Mouse (Mus musculus) C2C12 (cell line): ENCODE measurements around the gene Gpc6. TPM values are rescaled to one million over a fixed set of nuclear protein-coding genes. Genes with fewer than 3 reads are reported as not detected.

Experiments used
- H3K27me3 ChIP-seq: one replicate; pipeline ENCODE4 v1.6.1; 2011; ENCODE audit not compliant: control insufficient read depth, insufficient read depth, insufficient read length
- H3K36me3 ChIP-seq: one replicate; pipeline ENCODE4 v1.6.1; 2011; ENCODE audit not compliant: control insufficient read depth, insufficient read depth
- H3K4me3 ChIP-seq: one replicate; pipeline ENCODE4 v1.5.1; 2011; ENCODE audit warnings: mild to moderate bottlenecking, control low read depth; ENCODE audit not compliant: poor library complexity, insufficient read depth, severe bottlenecking
- H3K79me2 ChIP-seq: one replicate; pipeline ENCODE4 v1.6.1; 2011; ENCODE audit not compliant: control insufficient read depth, insufficient read depth
- H3K79me3 ChIP-seq: one replicate; pipeline ENCODE4 v1.6.1; 2011; ENCODE audit warnings: low read depth, control low read depth
- H3ac ChIP-seq: one replicate; pipeline ENCODE3; 2011; ENCODE audit warnings: low read depth; ENCODE audit not compliant: control insufficient read depth, insufficient read length
- CEBPB ChIP-seq: IDR thresholded peaks from one replicate; pipeline ENCODE4 v1.6.1; 2011; ENCODE audit warnings: low read depth, mild to moderate bottlenecking, control low read depth, moderate library complexity
- CTCF ChIP-seq: IDR thresholded peaks from one replicate; pipeline ENCODE4 v1.5.1; 2011; ENCODE audit not compliant: control insufficient read depth, insufficient read depth, insufficient read length
- FOSL1 ChIP-seq: IDR thresholded peaks from one replicate; pipeline ENCODE4 v1.8.0; 2011; ENCODE audit warnings: mild to moderate bottlenecking, low read length; ENCODE audit not compliant: poor library complexity, insufficient read depth, severe bottlenecking
- MAX ChIP-seq: IDR thresholded peaks from one replicate; pipeline ENCODE4 v1.6.1; 2011; ENCODE audit warnings: mild to moderate bottlenecking, control low read depth
- MYOD1 ChIP-seq: IDR thresholded peaks from one replicate; pipeline ENCODE4 v1.6.1; 2011; ENCODE audit warnings: low read depth; ENCODE audit not compliant: control insufficient read depth, insufficient read length
- MYOG ChIP-seq: IDR thresholded peaks from one replicate; pipeline ENCODE4 v1.6.1; 2011; ENCODE audit not compliant: control insufficient read depth, insufficient read length; ENCODE audit errors: extremely low read depth
- USF1 ChIP-seq: IDR thresholded peaks from one replicate; pipeline ENCODE4 v1.6.1; 2011; ENCODE audit warnings: low read depth, mild to moderate bottlenecking, control low read depth, moderate library complexity
- polyA plus RNA-seq: library from polyadenylated mRNA; unstranded; fragments of >200 nt; fragmentation: generic; extraction: Trizol; gene quantifications from one replicate; pipeline ENCODE4 v1.2.1, GENCODE M21; 2012; ENCODE audit warnings: missing spikeins

The Gpc6 gene
- polyA plus RNA-seq, 1 experiment, result 9.6 TPM

DNA sequence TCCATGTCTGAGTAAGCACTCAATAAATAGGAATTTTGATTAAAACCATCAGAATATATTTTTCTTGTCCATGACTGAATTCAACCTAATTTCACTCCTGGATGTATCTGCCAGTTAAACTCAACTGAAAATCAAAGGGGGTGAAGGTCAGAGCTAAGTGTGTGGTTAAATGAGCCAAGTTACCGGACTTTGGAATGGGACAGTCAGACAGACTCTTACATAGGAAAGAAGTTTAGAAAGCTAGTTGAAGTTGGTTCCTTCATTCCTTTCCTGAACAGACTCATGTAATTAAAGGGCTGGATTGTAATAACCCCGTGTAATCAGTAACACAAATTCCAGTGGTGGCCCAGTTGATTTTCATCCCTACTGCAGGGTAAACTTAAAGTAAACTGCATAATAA lies 595.6 kb downstream of the Gpc6 start:
- TF ChIP-seq MYOG (no peak), MAX (no peak), USF1 (no peak), CTCF (no peak), FOSL1 (no peak), MYOD1 (no peak), CEBPB (no peak)
- H3ac ChIP-seq, result no peak overlapping the region
- no peak overlapping the region for H3K4me3 ChIP-seq
- no peaks in the 10 kb centered on the region for H3K79me2 ChIP-seq
- no peaks in the 10 kb centered on the region for H3K36me3 ChIP-seq
- no peaks in the 10 kb centered on the region for H3K27me3 ChIP-seq
- H3K79me3 ChIP-seq, result no peaks in the 10 kb centered on the region

DNA sequence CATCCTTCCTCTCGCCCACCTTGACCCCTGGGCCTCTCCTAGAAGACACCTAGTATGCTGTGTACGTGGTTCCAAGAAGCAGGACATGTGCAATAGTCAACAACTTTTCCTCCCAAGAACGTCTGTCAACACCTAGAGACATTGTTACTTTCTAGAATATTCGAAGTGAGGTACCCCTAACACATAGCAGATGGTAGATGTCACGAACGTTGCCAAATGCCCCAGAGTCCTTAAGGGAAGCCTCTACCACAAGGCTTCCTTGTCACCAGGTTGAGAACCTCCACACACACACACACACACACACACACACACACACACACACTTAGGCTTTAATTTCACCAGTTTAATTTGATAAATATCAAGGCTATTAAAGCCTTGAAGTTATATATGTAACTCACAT lies 600.0 kb downstream of the Gpc6 start:
- no peak overlapping the region for H3K4me3 ChIP-seq
- H3K79me3 ChIP-seq, result no peaks in the 10 kb centered on the region
- TF ChIP-seq MAX (no peak), USF1 (no peak), MYOD1 (no peak), CTCF (no peak), FOSL1 (no peak), MYOG (no peak), CEBPB (no peak)
- H3K79me2 ChIP-seq, result no peaks in the 10 kb centered on the region
- H3K36me3 ChIP-seq, result no peaks in the 10 kb centered on the region
- no peak overlapping the region for H3ac ChIP-seq
- no peaks in the 10 kb centered on the region for H3K27me3 ChIP-seq

DNA sequence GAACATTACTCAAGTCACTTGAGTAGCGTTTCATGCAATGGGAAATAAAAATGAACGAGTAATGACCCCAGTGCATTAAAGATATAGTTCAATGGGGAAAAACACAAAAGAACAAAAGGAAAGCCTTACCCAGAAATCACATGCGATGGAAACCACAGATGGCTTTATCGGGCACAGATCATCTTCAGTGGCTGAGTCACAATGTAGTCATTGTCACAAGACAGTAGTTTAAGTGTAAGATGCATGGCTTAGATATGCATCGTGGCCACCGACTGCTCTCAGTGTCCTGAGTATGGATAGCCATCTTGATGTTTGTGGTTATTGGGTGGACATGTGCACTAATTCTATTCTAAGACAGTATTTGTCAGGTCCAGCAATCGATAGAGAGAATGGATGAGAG lies 601.9 kb downstream of the Gpc6 start:
- Histone ChIP-seq H3K27me3 (no peaks in the 10 kb centered on the region), H3K79me3 (no peaks in the 10 kb centered on the region), H3K79me2 (no peaks in the 10 kb centered on the region), H3K36me3 (no peaks in the 10 kb centered on the region), H3ac (no peak overlapping the region), H3K4me3 (no peak overlapping the region)
- TF ChIP-seq USF1, result peak; percentile 54
- no peak for TF ChIP-seq CTCF
- peak; percentile 70 for TF ChIP-seq MYOD1
- TF ChIP-seq CEBPB, result no peak
- no peak for TF ChIP-seq MYOG
- TF ChIP-seq MAX, result peak; percentile 56
- TF ChIP-seq FOSL1, result peak; percentile 88

DNA sequence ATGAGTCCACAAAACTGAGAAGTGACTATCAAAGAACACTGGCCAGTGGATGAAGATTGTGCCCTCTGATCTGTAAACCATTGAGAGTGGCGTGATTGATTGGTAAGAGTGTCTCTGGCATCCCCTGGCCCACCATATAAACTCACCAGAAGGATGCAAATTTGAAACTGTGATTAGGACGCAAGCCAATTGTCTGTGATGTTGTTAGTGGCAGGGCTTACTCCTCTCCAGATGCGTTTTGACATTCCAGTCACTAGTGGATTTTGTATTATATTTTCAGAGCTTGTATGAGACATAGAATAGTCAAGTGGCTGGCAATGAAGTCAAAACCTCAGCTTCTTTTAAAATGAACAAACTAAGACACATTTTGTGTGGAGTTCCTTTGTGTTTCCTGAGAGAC lies 604.3 kb downstream of the Gpc6 start:
- Histone ChIP-seq H3K36me3 (no peaks in the 10 kb centered on the region), H3ac (no peak overlapping the region), H3K79me3 (no peaks in the 10 kb centered on the region), H3K4me3 (no peak overlapping the region), H3K79me2 (no peaks in the 10 kb centered on the region), H3K27me3 (no peaks in the 10 kb centered on the region)
- TF ChIP-seq FOSL1 (no peak), CTCF (no peak)

DNA sequence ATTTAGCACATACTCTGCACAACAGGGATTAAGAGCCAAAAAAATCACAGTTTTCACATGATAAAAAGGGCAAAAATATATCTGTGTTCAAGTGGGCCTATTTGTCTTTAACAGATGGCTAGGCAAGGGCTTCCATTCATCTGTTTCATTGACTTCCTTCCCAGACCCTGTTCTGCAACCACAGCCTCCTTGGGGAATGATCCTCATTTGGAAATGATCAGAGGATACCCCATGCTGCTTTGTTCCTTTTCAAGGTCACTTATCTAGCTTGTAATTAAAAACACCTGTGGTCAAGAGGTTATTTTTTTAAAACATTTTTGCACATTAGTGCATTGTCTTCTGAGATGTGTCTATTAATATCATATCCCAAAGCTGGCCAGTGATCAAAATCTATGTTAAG lies 627.7 kb downstream of the Gpc6 start:
- Histone ChIP-seq H3K79me3 (no peaks in the 10 kb centered on the region), H3K79me2 (no peaks in the 10 kb centered on the region)
- TF ChIP-seq CEBPB (no peak), FOSL1 (no peak), CTCF (no peak), USF1 (no peak)

DNA sequence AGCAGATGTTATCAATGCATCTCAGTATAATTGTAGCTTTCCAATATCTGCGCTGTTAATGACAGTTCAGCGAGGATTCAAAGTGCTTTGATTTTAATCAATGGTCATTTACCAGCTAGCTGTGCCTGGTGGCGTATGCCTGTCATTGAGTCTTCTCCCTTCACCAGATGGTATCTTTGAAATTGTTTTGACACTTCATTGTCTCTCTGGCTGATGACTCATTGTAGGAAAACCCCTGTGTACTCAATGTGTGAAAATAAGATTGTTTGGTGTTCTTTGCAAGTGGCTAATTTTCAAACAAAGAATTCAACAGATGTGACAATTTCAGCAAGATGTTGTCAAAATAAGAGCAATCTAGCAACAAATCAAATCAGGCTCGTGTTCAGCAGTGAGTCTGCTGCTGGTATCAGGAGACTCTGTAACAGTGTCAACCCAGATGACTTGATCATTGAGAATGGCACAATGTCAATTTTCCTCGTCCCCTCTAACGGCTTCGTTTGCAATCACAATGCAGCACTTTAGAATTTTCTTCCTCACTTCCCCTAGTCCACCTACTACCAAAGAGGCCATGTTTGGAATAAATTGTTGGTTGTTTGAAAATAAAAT lies 631.7 kb downstream of the Gpc6 start:
- Histone ChIP-seq H3K27me3 (no peaks in the 10 kb centered on the region), H3K79me2 (no peaks in the 10 kb centered on the region), H3K79me3 (no peaks in the 10 kb centered on the region), H3K4me3 (no peak overlapping the region), H3ac (no peak overlapping the region), H3K36me3 (no peaks in the 10 kb centered on the region)
- no peak for TF ChIP-seq CEBPB
- TF ChIP-seq MYOG, result no peak
- TF ChIP-seq MYOD1, result no peak
- TF ChIP-seq USF1, result no peak
- TF ChIP-seq CTCF, result no peak
- TF ChIP-seq FOSL1, result no peak
- TF ChIP-seq MAX, result no peak

More for the DNA sequence above, 627.7 kb downstream of the Gpc6 start:
- no peaks in the 10 kb centered on the region for H3K36me3 ChIP-seq
- no peak overlapping the region for H3K4me3 ChIP-seq
- no peak overlapping the region for H3ac ChIP-seq
- H3K27me3 ChIP-seq, result no peaks in the 10 kb centered on the region
